Mouse (Mus musculus) hindbrain, postnatal 0 days (tissue): ENCODE measurements around the gene Map3k13. TPM values are rescaled to one million over a fixed set of nuclear protein-coding genes. Genes with fewer than 3 reads are reported as not detected.
"Not testable (repeated sequence)": the region's sequence is repeated elsewhere in the genome, so short reads cannot be mapped to it uniquely, and the experiment has no call there.

Experiments used
- ATAC-seq: fragments of 200-750 bp; cut with Nextera tagmentation; 2 replicates; pipeline ENCODE4 v1.8.0; 2017; ENCODE audit warnings: mild to moderate bottlenecking, moderate TSS enrichment, moderate library complexity
- DNase-seq: peaks from one replicate; pipeline ENCODE4 v3.0.0-alpha.2; 2015; ENCODE audit warnings: low spot score
- H3K27ac ChIP-seq: fragments of 300-500 bp; sonication (generic); 2 replicates; pipeline ENCODE4 v1.5.1; 2014; ENCODE audit warnings: mild to moderate bottlenecking
- H3K27me3 ChIP-seq: fragments of 300-500 bp; sonication (generic); 2 replicates; pipeline ENCODE4 v1.6.1; 2014; ENCODE audit warnings: low read length, mixed read lengths; ENCODE audit not compliant: insufficient read depth
- H3K36me3 ChIP-seq: fragments of 300-500 bp; sonication (generic); 2 replicates; pipeline ENCODE4 v1.6.1; 2014; ENCODE audit warnings: low read length, mixed read lengths; ENCODE audit not compliant: insufficient read depth
- H3K4me1 ChIP-seq: fragments of 300-500 bp; sonication (generic); 2 replicates; pipeline ENCODE4 v1.6.1; 2014; ENCODE audit warnings: antibody characterized with exemption, low read length, mixed read lengths; ENCODE audit not compliant: insufficient read depth
- H3K4me2 ChIP-seq: fragments of 300-500 bp; sonication (generic); 2 replicates; pipeline ENCODE4 v1.6.1; 2014; ENCODE audit warnings: low read depth, mild to moderate bottlenecking, low read length, moderate library complexity, mixed read lengths
- H3K4me3 ChIP-seq: fragments of 300-500 bp; sonication (generic); 2 replicates; pipeline ENCODE4 v1.5.1; 2014; ENCODE audit warnings: low read length
- H3K9ac ChIP-seq: fragments of 300-500 bp; sonication (generic); replicated peaks from 2 replicates; pipeline ENCODE4 v1.6.1; 2014; ENCODE audit warnings: mild to moderate bottlenecking, low read length, moderate library complexity, mixed read lengths
- H3K9me3 ChIP-seq: fragments of 300-500 bp; sonication (generic); 2 replicates; pipeline ENCODE4 v1.6.1; 2016; ENCODE audit warnings: low read length, mixed read lengths
- CTCF ChIP-seq: IDR thresholded peaks from 2 replicates; pipeline ENCODE4 v1.5.1; 2016; ENCODE audit warnings: antibody characterized with exemption, control low read depth, low read depth
- WGBS: fragments of 180-500 bp; shearing (Covaris S2); extraction: QIAGEN DNeasy Blood & Tissue Kit; methylation state at CpG from one replicate; pipeline ENCODE4 v1.1.7; 2014; 5-methylcytosine and 5-hydroxymethylcytosine counted together
- polyA plus RNA-seq: library from polyadenylated mRNA; unstranded; fragments of >200 nt; fragmentation: Nextera tagmentation; extraction: Ambion mirVana; gene quantifications from 2 replicates; pipeline ENCODE4 v1.2.1, GENCODE M21; 2015
- total RNA-seq: library from RNA; depleted of rRNA; stranded (reverse); fragments of >200 nt; gene quantifications from 2 replicates; pipeline ENCODE4 v1.2.3, GENCODE M21; 2014

The Map3k13 gene
- total and polyA plus RNA-seq, 2 experiments from 2014 or later = 4.5 to 12.9 TPM

DNA sequence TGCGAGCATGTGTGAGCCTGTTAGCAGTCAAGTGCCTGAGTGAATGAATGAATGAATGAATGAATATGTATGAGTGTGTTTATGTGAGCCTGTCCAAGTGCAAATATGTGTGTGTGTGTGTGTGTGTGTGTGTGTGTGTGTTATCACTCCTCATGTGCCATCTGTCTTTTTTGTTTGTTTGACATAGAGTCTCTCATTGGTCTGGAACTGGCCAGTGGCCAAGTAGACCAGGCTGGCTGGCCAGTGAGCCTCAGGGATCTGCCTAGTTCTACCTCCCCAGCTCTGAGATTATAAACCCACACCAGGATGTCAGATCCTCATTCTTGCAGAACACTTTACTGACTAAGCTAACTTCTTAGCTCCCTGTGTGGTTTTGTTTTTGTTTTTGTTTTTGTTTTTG lies 10.1 kb downstream of the Map3k13 start:
- no peak for TF ChIP-seq CTCF
- Histone ChIP-seq H3K9ac (no peak overlapping the region), H3K4me1 (no peaks in the 10 kb centered on the region), H3K4me3 (no peak overlapping the region), H3K36me3 (peaks cover 14% of the 10 kb centered on the region; the same call in 1 of the 2 replicates), H3K27ac (no peak overlapping the region), H3K4me2 (no peak overlapping the region), H3K9me3 (no peaks in the 10 kb centered on the region), H3K27me3 (no peaks in the 10 kb centered on the region)
- ATAC-seq (no peak), DNase-seq (peak; percentile 41)
- 74% methylated on average over 1 of the region's 1 CpGs for WGBS

DNA sequence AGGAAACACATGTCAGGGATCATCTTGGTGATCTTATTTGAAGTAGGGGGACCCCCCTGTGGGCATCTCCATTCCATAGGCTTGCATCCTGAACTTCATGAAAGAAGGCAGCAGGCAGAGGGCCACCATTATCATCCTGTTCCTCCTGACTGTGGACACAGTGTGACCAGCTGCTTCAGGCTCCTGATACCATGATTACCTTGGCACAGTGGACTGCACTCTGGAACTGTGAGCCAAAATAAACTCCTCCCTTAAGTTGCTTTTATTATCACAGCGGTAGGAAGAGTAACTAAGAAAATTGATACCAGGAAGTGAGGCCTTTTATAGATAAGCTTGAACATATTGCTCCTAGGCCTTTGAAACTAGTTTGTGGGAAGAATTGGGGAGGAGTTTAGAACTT lies 12.7 kb downstream of the Map3k13 start:
- Histone ChIP-seq H3K36me3 (peaks cover 8% of the 10 kb centered on the region; the same call in 1 of the 2 replicates), H3K4me2 (no peak overlapping the region), H3K9me3 (no peaks in the 10 kb centered on the region), H3K4me1 (no peaks in the 10 kb centered on the region), H3K4me3 (no peak overlapping the region), H3K27ac (no peak overlapping the region), H3K27me3 (no peaks in the 10 kb centered on the region), H3K9ac (no peak overlapping the region)
- WGBS = 88% methylated on average over 1 of the region's 1 CpGs
- no peak for TF ChIP-seq CTCF
- ATAC-seq (no peak), DNase-seq (no peak)

DNA sequence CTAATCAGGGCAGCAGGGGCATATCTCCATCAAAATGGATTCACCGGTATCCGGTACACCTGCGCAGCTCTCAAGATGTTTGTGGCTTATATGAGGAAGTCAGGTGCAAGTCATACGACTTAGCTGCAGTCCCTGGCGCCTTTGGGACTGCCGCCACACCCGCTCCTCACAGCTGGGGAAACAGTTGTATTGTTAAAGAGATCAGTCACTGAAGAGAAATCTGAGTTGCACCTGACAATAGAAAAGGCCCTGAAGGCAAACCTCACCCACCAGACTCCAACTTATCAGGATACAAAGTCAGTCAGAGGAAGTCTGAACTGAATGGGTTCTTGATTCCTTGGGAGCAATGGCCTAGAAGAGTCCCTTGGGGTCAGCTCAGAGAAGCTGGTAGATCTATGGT lies 13.6 kb downstream of the Map3k13 start:
- not testable (repeated sequence) for H3K9me3 ChIP-seq, H3K27me3 ChIP-seq, H3K4me1 ChIP-seq, DNase-seq, ATAC-seq, H3K4me2 ChIP-seq, H3K27ac ChIP-seq, H3K4me3 ChIP-seq, H3K9ac ChIP-seq, H3K36me3 ChIP-seq
- WGBS = 89% methylated on average over 7 of the region's 7 CpGs

DNA sequence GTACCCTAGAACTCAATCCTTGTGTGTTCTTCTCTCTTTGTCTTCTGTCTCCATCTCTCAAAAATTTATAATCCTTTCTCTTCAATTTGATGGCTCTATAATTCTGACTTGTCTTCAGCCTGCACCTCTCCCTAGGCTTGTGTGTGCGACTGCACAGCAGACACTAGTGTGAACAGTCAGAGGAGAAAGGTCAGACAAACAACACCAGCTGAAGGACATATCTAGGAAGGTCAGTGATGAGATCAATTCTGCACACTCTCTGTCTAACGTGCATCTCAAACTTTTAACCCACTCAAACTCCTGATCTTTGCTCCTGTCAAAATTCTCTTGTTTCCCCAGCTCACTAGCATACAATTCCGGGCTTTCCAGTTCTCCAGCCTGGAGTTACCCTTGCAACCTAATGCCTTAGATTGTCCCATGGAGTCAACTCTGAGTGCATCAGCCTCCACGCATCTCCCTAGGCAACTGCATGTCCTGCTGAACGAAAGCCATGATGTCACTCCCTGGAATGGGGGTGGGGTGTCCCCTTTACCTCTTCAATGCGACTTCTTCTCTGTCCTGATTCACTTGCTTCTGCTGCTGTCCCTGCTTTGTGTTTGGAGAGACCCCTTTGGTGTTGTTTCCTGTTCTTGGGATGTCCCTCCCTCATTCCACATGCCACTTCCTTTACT lies 19.2 kb downstream of the Map3k13 start:
- H3K9ac ChIP-seq = no peak overlapping the region
- no peaks in the 10 kb centered on the region for H3K4me1 ChIP-seq
- no peak for ATAC-seq
- H3K36me3 ChIP-seq = 0 out of 2 replicates have a peak, but pooled peaks cover 7% of the 10 kb centered on the region
- DNase-seq = no peak
- H3K4me2 ChIP-seq = no peak overlapping the region
- H3K27ac ChIP-seq = no peak overlapping the region
- H3K9me3 ChIP-seq = no peaks in the 10 kb centered on the region
- H3K27me3 ChIP-seq = no peaks in the 10 kb centered on the region
- 62% methylated on average over 6 of the region's 6 CpGs for WGBS
- H3K4me3 ChIP-seq = no peak overlapping the region
- no peak for TF ChIP-seq CTCF

DNA sequence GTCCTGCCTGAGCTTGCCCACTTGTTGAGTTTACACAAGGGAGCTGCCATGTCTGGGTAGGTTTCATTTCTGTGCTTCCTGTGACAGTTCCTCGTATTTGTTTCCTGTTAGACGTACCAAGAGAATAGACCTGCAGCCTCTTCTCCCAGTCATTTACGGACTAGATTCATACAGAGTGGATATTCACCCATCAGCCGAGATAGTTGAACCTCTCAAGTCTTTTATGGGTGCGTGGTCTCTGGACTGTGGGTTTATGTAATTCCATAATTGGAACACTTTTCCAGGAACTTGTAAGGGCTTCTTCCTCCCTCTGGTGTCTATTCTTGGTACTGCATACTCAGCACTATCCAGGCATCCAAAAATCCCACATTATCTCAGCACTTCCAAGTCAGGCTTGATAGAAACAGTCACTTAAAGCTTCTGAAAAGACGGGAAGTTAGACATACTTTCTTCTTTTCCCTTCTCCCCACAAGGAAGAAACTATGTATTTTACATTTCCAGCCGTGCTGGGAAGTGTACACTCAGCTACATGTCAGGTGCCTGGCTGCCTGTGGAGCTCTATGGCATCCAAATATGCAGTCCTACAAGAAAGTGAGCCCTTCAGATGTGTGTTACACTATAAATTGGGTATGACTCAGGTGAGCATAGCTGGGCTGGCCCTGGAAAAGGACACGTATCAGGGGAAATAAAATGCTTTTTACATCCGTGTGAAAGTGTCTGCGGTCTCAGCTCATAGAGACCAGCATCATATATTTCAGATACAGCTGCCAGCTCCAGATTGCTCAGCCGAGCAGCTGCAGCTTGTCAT lies 20.9 kb downstream of the Map3k13 start:
- no peaks in the 10 kb centered on the region for H3K9me3 ChIP-seq
- ATAC-seq (peak; percentile 67), DNase-seq (peak; percentile 85)
- no peaks in the 10 kb centered on the region for H3K27me3 ChIP-seq
- H3K27ac ChIP-seq = peak overlapping the region; percentile 9; the same call in 1 of the 2 replicates
- no peaks in the 10 kb centered on the region for H3K4me1 ChIP-seq
- H3K9ac ChIP-seq = no peak overlapping the region
- peak overlapping the region; percentile 31; the same call in 1 of the 2 replicates for H3K4me2 ChIP-seq
- H3K4me3 ChIP-seq = no peak overlapping the region
- peak; percentile 88 for TF ChIP-seq CTCF
- no peaks in the 10 kb centered on the region for H3K36me3 ChIP-seq
- WGBS = 58% methylated on average over 11 of the region's 11 CpGs

DNA sequence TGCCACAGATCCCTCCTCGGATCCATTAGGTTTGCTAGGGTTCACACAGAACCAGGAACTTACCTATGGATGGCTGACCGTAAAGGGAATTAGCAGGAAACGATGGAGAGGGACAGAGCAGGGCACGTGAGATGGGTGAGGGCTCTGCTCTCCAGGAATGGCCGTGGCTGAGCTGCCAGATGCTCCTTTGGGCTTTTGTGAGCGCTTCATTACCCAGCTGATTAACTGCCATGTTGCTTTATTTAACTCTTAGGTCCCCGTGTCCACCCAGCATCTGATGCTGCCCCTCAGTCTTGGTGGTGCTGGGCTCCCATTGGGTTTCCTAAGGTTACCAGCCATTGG lies 21.5 kb downstream of the Map3k13 start:
- no peaks in the 10 kb centered on the region for H3K36me3 ChIP-seq
- H3K9me3 ChIP-seq = no peaks in the 10 kb centered on the region
- DNase-seq (peak; percentile 48), ATAC-seq (peak; percentile 72)
- no peaks in the 10 kb centered on the region for H3K27me3 ChIP-seq
- TF ChIP-seq CTCF = no peak
- peak overlapping the region; percentile 9; the same call in 1 of the 2 replicates for H3K27ac ChIP-seq
- no peak overlapping the region for H3K4me3 ChIP-seq
- no peak overlapping the region for H3K9ac ChIP-seq
- H3K4me1 ChIP-seq = no peaks in the 10 kb centered on the region
- WGBS = 37% methylated on average over 7 of the region's 7 CpGs
- H3K4me2 ChIP-seq = peak overlapping the region; percentile 31; the same call in 1 of the 2 replicates

DNA sequence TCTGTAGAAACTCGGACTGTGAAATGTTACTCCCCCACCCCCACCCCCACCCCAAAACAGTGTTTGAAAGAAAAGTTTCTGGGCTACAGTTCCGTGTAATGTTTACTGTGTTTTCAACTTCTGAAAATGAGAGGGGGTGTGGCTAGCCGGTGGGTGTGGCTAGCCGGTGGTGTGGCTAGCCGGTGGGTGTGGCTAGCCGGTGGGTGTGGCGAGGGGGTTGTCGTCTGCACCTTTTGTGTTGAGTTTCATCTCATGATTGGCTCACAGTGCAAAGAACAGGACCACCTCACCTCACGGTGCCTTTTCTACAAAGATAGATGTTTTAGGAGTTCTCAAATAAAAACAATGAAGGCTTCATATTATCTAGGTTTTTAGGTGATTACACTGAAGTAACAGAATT lies 24.0 kb downstream of the Map3k13 start:
- 47% methylated on average over 9 of the region's 9 CpGs for WGBS
- H3K4me2 ChIP-seq = no peak overlapping the region
- no peaks in the 10 kb centered on the region for H3K36me3 ChIP-seq
- ATAC-seq = no peak
- H3K9ac ChIP-seq = no peak overlapping the region
- DNase-seq = no peak
- no peak overlapping the region for H3K4me3 ChIP-seq
- H3K9me3 ChIP-seq = no peaks in the 10 kb centered on the region
- H3K4me1 ChIP-seq = no peaks in the 10 kb centered on the region
- no peak overlapping the region for H3K27ac ChIP-seq
- H3K27me3 ChIP-seq = no peaks in the 10 kb centered on the region
- TF ChIP-seq CTCF = no peak
